Mouse (Mus musculus): Measurements from ENCODE around the gene Zcwpw1.
"Not testable (repeated sequence)": the region's sequence is repeated elsewhere in the genome, so short reads cannot be mapped to it uniquely, and the experiment has no call there.

Gene Zcwpw1

GRCm38 (mm10) chr5:137835966-137836520, 48.4 kb downstream of the Zcwpw1 start, which contains the start of gene Pilra:
Gene Pilra (minus strand): TSS chr5:137836281.
- not testable (repeated sequence) for DNase-seq (ENCODE audit: low spot score)

- no peak for DNase-seq (ENCODE audit: low spot score)
Observed at GRCm38 (mm10) chr5:137836611-137837010, 49.0 kb downstream of the Zcwpw1 start.

GRCm38 (mm10) chr5:137837110-137837509, 49.5 kb downstream of the Zcwpw1 start:
- DNase-seq (ENCODE audit: low spot score): not testable (repeated sequence)

DNA sequence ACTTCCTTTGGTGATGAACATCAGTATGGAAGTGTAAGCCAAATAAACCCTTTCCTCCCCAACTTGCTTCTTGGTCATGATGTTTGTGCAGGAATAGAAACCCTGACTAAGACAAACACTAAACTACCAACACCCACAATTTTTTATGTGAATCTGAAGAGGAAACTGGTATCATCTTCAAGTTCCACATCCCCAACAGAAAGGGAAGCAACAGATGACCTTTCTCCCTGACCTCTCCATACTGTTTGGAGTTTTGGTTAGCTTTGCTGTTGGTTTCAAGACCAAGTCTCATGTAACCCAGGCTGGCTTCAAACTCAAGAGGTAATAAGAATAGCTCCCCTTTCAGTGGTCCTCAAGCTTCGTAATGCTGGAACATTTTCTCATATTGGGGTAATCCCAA, 62.7 kb downstream of the Zcwpw1 start:
- DNase-seq (ENCODE audit: low spot score): not testable (repeated sequence)

- not testable (repeated sequence) for DNase-seq (ENCODE audit: low spot score)
Observed at GRCm38 (mm10) chr5:137854907-137855306, 67.3 kb downstream of the Zcwpw1 start.

GRCm38 (mm10) chr5:137856870-137857269, 69.3 kb downstream of the Zcwpw1 start:
- not testable (repeated sequence) for DNase-seq (ENCODE audit: low spot score)

DNA sequence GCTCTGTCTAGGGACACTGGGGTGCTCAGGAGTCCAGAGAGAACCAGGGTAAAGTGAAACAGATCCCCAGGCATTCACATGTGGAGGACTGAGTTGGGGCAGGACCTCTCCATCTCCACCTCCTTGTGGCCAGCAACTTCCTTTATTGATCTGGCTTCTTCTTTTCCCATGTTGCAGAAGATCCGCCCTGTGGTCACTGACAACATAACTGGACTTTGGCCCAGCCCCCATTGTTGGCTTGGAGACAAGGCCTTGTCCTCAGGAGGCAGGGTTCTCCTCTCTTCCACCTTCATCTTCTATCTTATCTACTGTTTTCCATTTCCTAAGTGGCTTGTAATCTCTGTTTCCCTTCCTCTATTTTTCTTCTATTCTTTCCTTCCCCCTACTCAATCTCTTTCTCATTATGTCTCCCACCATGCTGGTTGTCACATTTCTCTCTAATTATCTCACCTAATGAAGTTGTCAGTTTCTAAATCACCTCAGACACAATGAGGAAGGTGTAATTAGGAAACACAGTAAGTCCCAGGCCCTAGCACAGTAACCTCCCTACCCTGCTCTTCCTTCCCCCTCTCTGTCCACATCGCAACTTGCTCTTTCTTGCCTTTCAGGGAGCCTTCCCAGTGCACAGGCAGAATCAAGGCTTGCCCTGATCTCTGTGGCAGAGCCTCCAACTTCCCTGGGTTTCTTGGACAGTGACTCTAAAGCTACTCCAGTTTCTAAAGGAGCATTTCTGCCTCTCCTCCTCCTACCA, 70.5 kb downstream of the Zcwpw1 start, which contains the start of gene Pilrb1:
Gene Pilrb1, minus strand, starts transcription at position 147 of the 751 bp plus-strand sequence.
- DNase-seq (ENCODE audit: low spot score): not testable (repeated sequence)

GRCm38 (mm10) chr5:137864008-137864407, 76.4 kb downstream of the Zcwpw1 start:
- DNase-seq (ENCODE audit: low spot score): not testable (repeated sequence)

GRCm38 (mm10) chr5:137868600-137868999, 81.0 kb downstream of the Zcwpw1 start:
- not testable (repeated sequence) for DNase-seq (ENCODE audit: low spot score)

DNA sequence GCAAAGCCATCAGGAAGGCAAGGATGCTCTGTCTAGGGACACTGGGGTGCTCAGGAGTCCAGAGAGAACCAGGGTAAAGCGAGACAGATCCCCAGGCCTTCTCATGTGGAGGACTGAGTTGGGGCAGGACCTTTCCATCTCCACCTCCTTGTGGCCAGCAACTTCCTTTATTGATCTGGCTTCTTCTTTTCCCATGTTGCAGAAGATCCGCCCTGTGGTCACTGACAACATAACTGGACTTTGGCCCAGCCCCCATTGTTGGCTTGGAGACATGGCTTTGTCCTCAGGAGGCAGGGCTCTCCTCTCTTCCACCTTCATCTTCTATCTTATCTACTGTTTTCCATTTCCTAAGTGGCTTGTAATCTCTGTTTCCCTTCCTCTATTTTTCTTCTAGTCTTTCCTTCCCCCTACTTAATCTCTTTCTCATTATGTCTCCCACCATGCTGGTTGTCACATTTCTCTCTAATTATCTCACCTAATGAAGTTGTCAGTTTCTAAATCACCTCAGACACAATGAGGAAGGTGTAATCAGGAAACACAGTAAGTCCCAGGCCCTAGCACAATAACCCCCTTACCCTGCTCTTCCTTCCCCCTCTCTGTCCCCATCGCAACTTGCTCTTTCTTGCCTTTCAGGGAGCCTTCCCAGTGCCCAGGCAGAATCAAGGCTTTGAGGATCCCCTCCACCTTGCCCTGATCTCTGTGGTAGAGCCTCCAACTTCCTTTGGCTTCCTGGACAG, 84.2 kb downstream of the Zcwpw1 start, which contains the start of gene Pilrb2:
Gene Pilrb2, minus strand, starts transcription at position 172 of the 737 bp plus-strand sequence.
- DNase-seq (ENCODE audit: low spot score): not testable (repeated sequence)

Data from ovary, postnatal 36 days (tissue).